Mouse (Mus musculus) megakaryocyte, embryonic 14.5 days (primary cell): Measurements from ENCODE around the gene Asap2. TPM values are rescaled to one million over a fixed set of nuclear protein-coding genes. Genes with fewer than 3 reads are reported as not detected.

Experiments
- H3K27me3 ChIP-seq: replicated peaks from 2 replicates; pipeline ENCODE3; 2012; ENCODE audit warnings: inconsistent platforms
- H3K36me3 ChIP-seq: replicated peaks from 2 replicates; pipeline ENCODE3; 2012; ENCODE audit warnings: low read length, inconsistent platforms, mixed read lengths
- H3K4me1 ChIP-seq: 2 replicates; pipeline ENCODE4 v1.6.1; 2012; ENCODE audit warnings: inconsistent platforms
- H3K4me3 ChIP-seq: replicated peaks from 2 replicates; pipeline ENCODE3; 2012; ENCODE audit warnings: moderate library complexity, mild to moderate bottlenecking, inconsistent platforms
- H3K9me3 ChIP-seq: 2 replicates; pipeline ENCODE4 v1.6.1; 2012; ENCODE audit warnings: inconsistent platforms
- FLI1 ChIP-seq: IDR thresholded peaks from 2 replicates; pipeline ENCODE4 v1.6.1; 2012; ENCODE audit warnings: low read length, inconsistent platforms, mixed read lengths
- GATA1 ChIP-seq: IDR thresholded peaks from 3 replicates; pipeline ENCODE4 v1.6.1; 2012; ENCODE audit warnings: mixed read lengths, low read length, inconsistent platforms, borderline replicate concordance
- polyA plus RNA-seq: library from polyadenylated mRNA; stranded (reverse); fragments of >175 nt; gene quantifications from 2 replicates; pipeline ENCODE4 v1.2.3, GENCODE M21; 2012; ENCODE audit warnings: low replicate concordance; ENCODE audit not compliant: insufficient read depth

Asap2 gene
- polyA plus RNA-seq, 1 experiment = 26.1 TPM

GRCm38 (mm10) chr12:21301932-21302331, 311.7 kb downstream of the Asap2 start:
- TF ChIP-seq GATA1 = no peak
- TF ChIP-seq FLI1 = no peak
- Histone ChIP-seq H3K27me3 (no peaks in the 10 kb centered on the region), H3K4me3 (no peak overlapping the region), H3K4me1 (peaks cover 4% of the 10 kb centered on the region; the same call in 1 of the 2 replicates), H3K36me3 (peaks cover 92% of the 10 kb centered on the region), H3K9me3 (no peaks in the 10 kb centered on the region)

- TF ChIP-seq GATA1 (no peak), FLI1 (no peak)
- H3K9me3 ChIP-seq = no peaks in the 10 kb centered on the region
- peaks cover 4% of the 10 kb centered on the region; the same call in 1 of the 2 replicates for H3K4me1 ChIP-seq
- no peaks in the 10 kb centered on the region for H3K27me3 ChIP-seq
- peaks cover 92% of the 10 kb centered on the region for H3K36me3 ChIP-seq
- no peak overlapping the region for H3K4me3 ChIP-seq
Observed at GRCm38 (mm10) chr12:21302361-21302783, 312.1 kb downstream of the Asap2 start.

- Histone ChIP-seq H3K9me3 (no peaks in the 10 kb centered on the region), H3K4me1 (peaks cover 4% of the 10 kb centered on the region; the same call in 1 of the 2 replicates), H3K36me3 (peaks cover 95% of the 10 kb centered on the region), H3K27me3 (no peaks in the 10 kb centered on the region), H3K4me3 (no peak overlapping the region)
- TF ChIP-seq FLI1 = no peak
Observed at GRCm38 (mm10) chr12:21305741-21306140, 315.5 kb downstream of the Asap2 start.

- Histone ChIP-seq H3K4me3 (no peak overlapping the region), H3K4me1 (peaks cover 4% of the 10 kb centered on the region; the same call in 1 of the 2 replicates), H3K9me3 (no peaks in the 10 kb centered on the region), H3K36me3 (peaks cover 98% of the 10 kb centered on the region), H3K27me3 (no peaks in the 10 kb centered on the region)
- TF ChIP-seq GATA1 (no peak), FLI1 (no peak)
Observed at GRCm38 (mm10) chr12:21306721-21307120, 316.5 kb downstream of the Asap2 start.

- peaks cover 10% of the 10 kb centered on the region for H3K4me1 ChIP-seq
- no peaks in the 10 kb centered on the region for H3K9me3 ChIP-seq
- H3K4me3 ChIP-seq = no peak overlapping the region
- TF ChIP-seq FLI1 (no peak), GATA1 (no peak)
- peaks cover 81% of the 10 kb centered on the region for H3K36me3 ChIP-seq
- H3K27me3 ChIP-seq = no peaks in the 10 kb centered on the region
Observed at GRCm38 (mm10) chr12:21312201-21312600, 321.9 kb downstream of the Asap2 start.

- Histone ChIP-seq H3K4me1 (peaks cover 26% of the 10 kb centered on the region), H3K36me3 (peaks cover 77% of the 10 kb centered on the region), H3K4me3 (peak within 1 kb of the TSS; percentile 96), H3K27me3 (no peaks in the 10 kb centered on the region), H3K9me3 (no peaks in the 10 kb centered on the region)
- TF ChIP-seq GATA1 = no peak
- TF ChIP-seq FLI1 = no peak
Observed at GRCm38 (mm10) chr12:21315923-21316868, 325.9 kb downstream of the Asap2 start, which contains the start of gene Iah1. Gene Iah1, plus strand, starts transcription at chr12:21316389.

GRCm38 (mm10) chr12:21316869-21317265, 326.6 kb downstream of the Asap2 start:
- H3K4me3 ChIP-seq = peak overlapping the region; percentile 96
- no peaks in the 10 kb centered on the region for H3K9me3 ChIP-seq
- H3K36me3 ChIP-seq = peaks cover 77% of the 10 kb centered on the region

GRCm38 (mm10) chr12:21318143-21318895, 328.1 kb downstream of the Asap2 start:
- H3K36me3 ChIP-seq = peaks cover 78% of the 10 kb centered on the region
- H3K4me1 ChIP-seq = peaks cover 26% of the 10 kb centered on the region
- no peaks in the 10 kb centered on the region for H3K27me3 ChIP-seq
- H3K9me3 ChIP-seq = no peaks in the 10 kb centered on the region
- no peak for TF ChIP-seq GATA1
- TF ChIP-seq FLI1 = no peak
- no peak overlapping the region for H3K4me3 ChIP-seq

More at GRCm38 (mm10) chr12:21316869-21317265, 326.6 kb downstream of the Asap2 start:
- no peak for TF ChIP-seq GATA1
- H3K4me1 ChIP-seq = peaks cover 26% of the 10 kb centered on the region
- no peaks in the 10 kb centered on the region for H3K27me3 ChIP-seq
